Mouse (Mus musculus) liver, adult 2 months (tissue): ENCODE measurements around the gene Ndufs7.

Source experiments
- CTCF ChIP-seq: fragments of 200-500 bp; IDR thresholded peaks from 2 replicates; pipeline ENCODE4 v1.5.1; 2011; ENCODE audit warnings: low read depth, low read length, control low read depth
- POLR2A ChIP-seq: fragments of 200-500 bp; IDR thresholded peaks from 2 replicates; pipeline ENCODE4 v1.6.1; 2011; ENCODE audit warnings: low read length, control low read depth; ENCODE audit not compliant: insufficient read depth; ENCODE audit errors: extremely low read depth

GRCm38 (mm10) chr10:80207201-80207600 lies 41.7 kb upstream of the Ndufs7 start:
- TF ChIP-seq CTCF (no peak), POLR2A (no peak)
